Mouse (Mus musculus) T-cell, adult 2 months (primary cell): ENCODE data around the gene Gramd1b.
A peak's percentile ranks its signal among the peaks of the same experiment; 100 is the strongest.

Experiments used
- DNase-seq: peaks from one replicate; pipeline ENCODE4 v3.0.0; 2022; ENCODE audit warnings: low spot score

Gramd1b gene

DNA sequence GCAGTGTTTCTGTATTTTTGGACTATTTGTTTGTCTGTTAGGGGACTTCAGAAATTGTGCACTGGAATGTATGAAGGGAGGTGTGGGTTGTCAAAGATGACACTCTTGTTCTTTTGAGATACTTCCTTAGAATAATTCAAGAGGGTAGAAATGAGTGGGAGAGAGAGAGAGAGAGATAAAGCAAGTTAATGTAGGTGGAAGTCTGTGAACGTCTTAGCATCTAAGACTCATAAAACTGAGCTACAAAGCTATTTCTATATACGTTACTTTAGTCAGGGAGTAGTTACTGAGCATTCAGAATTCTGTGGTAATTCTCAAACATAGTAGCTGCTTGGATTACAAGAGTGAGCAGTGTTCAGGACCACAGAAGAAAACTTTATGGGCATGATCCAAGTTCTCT, 19.2 kb downstream of the Gramd1b start:
- no peak for DNase-seq

DNA sequence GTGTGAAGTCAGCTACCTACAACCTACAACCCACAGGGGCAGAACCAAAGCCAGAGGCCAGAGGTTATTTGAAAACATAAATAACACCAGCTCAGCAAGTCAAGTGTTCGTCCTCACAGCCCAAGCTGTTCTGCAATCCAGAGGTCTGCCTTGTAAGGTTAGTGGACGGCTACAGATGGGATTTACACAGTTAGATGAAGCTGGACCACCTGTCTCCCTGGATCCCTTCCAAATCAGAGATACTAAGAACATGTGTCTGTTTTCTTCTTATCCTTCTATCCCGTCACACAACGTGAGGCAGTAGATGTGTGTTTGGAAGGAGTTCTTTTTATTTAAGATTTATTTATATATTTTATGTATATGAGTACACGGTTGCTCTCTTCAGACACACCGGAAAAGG, 21.7 kb downstream of the Gramd1b start:
- DNase-seq, result no peak

DNA sequence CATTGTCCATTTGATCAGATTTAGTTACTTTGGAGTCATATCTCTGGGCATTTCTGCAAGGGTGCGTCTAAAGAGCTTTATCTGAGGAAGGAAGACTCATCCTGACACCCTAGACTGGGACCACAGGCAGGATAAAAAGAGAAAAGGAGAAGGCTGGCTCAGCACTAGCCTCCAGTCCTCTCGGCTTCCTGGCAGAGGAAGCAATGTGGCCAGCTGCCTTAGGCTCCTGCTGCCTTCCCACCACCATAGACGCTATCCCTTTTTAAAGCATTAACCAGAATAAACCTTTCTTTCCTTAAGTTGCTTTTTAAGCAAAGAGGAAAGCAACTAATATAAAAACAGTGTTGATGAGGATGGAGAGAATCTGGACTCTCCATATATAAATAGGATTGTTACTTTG, 24.6 kb downstream of the Gramd1b start:
- no peak for DNase-seq

DNA sequence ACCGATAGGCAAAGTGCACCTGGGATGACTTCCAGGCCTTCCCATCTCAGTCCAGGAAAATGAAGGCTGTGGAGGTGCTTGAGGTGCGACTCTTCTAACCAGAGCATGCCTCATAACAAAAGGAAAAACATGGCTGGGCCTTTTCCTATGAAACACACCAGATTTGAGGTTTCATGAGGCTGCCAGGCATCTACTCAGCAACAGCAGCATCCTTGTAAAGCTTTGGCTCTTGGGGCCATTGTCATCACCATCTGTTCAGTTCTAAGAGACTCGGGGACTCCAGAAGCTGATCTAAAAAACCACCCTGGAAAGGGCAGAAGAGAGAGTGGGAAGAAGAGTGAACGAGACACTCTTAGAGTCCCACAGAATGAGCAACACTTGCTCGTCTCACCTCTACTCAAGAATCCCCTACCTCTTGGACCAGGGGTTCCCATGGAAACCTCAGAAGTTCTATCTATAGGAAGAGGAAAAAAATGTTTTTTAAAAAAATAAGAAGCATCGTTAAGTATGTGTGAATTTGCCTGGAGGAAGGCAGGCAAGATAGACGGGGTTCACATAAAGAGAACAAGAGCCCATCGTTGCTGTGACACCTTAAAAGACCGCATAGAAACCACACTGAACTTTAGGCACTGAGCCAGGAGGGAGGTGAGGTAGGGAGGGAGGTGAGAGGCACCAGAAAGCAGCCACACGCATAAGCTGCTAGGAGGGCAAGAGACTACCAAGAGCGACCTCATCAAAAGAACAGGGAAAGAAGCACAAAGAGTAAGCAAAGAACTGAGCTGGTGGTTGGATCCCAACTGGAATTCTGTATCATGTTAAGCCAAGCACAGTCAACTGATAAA, 25.5 kb downstream of the Gramd1b start:
- peak; percentile 48 for DNase-seq

DNA sequence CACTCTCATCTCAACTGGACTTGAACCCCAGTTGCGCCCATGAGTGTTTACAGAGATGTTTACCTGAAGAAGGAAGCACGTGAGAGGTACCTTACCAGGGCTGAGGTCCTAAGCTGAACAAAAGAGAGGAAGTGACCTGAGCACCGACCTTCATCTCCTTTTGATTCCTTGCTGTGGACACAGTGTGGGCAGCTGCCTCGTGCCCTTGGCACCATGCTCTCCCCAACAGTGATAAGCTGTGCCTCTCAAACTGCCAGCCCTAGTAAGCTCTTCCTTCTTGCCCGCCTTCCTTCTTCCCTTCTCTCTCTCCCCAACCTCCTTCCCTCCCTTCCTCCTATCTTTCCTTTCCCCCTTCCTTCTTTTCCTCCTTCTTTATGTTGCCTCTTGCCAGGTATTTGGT, 26.3 kb downstream of the Gramd1b start:
- no peak for DNase-seq

DNA sequence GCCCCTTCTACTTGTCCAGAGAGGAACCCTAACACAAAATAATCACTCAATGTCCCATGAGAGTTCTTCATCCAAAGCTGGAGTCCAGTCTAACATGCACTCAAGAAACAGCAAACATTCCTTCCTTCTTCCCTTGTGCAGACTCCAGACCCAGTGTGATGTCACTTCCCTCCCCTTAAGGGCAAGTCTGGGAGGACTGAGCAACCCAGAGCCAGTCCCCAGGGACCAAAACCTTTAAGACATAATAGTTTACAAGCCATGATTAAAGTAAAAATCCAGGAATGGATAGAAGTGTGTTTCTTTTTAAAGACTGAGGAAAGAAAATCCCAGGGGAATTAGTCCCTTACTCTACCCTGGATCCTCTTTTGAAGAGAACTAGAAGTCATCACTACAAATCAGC, 30.5 kb downstream of the Gramd1b start:
- no peak for DNase-seq

DNA sequence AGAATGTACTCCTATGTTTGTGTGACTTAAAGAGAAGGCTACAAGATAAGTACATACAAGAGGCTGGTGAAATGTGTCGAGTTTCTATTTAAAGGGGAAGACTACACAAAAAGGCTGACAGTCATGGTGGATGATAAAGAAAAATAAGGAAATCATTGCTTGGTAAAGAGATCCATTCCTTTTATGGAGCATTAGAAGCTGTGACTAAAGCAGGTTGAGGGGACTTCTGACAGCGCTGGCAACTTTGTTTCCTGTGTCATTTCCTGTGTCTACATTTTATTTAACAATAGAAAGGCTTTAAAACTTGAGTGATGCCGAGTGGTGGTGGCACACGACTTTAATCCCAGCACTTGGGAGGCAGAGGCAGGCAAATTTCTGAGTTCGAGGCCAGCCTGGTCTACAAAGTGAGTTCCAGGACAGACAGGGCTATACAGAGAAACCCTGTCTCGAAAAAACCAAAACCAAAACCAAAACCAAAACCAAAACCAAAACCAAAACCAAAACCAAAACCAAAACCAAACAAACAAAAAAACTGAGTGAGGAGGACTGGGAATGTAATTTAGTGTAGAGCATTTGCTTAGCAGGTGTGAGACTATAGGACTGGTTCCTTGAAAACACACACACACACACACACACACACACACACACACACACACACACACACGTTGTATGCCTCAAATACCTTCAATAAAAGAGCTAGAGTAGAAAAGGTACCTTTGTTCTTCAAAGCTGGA, 48.7 kb downstream of the Gramd1b start:
- peak; percentile 28 for DNase-seq

DNA sequence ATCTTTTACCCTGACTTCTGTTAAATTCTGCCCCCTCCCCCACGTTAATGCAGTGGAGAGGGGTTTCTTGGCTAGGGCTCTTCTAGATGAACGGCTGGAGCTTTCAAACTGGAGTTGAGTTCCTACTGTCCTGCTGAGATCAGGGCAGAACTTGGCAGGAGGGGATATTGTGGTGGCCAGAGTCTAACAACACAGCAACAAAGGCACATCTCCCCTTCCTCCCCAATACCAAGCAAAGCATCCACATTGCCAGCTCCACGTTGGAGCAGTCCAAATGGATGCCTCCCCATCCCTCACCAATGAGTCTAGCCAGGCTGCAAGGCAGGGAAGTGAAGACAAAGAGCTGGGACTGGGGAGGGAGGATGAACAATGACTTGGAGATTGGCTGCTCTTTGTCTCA, 49.9 kb downstream of the Gramd1b start:
- DNase-seq, result no peak

DNA sequence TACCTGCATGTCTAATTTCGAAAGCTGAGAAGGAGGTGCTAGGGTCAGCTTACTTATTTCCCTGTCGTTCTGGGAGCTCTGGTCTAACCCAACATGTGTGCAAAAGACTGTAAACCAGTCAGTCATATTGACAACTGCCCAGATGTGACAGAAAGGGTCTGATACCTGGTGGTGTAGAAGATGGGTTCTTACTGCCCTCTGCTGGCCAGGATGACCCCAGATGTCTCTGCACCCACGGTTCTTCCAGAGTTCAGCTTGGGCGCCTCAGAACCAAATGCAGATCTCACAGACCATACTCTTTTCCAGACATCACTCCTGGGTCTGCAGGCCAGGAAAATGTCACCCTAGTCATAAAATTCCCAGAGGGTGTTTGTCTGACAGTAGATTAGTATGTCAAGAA, 51.9 kb downstream of the Gramd1b start:
- DNase-seq, result peak; percentile 69

DNA sequence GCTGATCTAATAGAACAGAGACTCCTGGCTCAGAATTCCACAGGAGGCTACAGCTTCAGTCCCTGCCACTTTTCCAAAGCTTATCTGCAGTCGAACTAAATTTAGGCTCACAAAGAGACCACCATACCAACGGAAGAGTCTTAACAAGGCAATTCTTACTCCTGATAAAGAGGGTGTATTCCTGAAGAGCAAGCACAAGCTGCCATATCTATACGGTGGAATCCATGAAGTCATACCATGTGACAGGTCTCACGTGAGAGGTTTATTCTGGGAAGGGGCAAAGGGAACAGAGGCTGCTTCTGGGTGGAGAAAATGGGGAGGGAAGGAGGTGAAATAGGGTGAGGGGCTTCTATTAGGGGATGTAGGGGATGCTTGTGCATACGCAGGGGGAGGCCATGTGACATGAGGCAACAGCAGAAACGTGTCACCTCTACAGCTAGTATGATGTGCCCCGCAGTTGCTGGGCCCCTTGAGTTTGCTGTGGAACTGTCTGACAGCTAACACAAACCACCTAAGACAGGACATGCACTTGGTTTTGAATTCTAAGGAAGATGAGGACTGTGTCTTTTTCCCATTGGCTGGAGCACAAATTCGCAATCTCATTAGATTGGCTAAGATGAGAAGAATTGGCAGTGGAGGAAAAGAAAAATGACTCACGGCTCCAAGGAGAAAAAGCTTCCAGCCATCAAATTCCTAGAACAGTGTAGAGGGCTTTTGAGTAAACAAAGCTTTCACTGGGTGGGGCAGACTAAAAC, 52.9 kb downstream of the Gramd1b start:
- no peak for DNase-seq

DNA sequence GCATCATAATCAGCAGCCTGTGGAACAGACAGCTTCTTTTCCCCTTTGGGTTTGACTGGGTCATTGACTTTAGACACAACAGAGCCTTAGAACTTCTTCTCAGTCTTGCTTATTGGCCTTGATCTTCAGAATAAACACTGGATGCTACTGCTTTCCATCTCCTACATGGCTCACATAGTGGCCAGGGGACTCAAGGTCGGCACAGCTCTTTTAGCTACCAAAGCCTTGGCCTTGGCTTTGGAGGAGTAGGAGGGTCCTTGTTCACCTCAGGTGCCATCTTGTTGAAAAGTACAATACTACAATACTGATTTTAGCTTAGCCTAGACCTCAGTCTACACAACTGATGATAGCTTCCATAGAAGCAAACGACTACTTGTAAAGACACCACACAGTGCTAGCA, 53.6 kb downstream of the Gramd1b start:
- no peak for DNase-seq

DNA sequence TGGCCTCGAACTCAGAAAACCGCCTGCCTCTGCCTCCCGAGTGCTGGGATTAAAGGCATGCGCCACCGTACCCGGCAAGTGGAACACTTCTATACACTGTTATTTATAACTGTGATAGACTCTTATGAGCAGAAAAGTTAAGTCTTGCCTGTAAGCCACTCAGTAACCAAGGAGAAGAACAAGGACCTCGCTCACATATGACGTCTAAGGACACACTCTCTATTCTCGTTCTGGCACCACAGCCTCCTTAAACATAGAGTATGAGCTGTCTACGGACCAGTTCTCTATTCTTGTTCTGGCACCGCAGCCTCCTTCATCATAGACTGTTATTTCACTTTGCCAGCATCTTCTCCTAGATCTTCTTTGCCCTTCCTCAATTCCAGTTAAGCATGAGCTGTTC, 55.1 kb downstream of the Gramd1b start:
- DNase-seq, result no peak

DNA sequence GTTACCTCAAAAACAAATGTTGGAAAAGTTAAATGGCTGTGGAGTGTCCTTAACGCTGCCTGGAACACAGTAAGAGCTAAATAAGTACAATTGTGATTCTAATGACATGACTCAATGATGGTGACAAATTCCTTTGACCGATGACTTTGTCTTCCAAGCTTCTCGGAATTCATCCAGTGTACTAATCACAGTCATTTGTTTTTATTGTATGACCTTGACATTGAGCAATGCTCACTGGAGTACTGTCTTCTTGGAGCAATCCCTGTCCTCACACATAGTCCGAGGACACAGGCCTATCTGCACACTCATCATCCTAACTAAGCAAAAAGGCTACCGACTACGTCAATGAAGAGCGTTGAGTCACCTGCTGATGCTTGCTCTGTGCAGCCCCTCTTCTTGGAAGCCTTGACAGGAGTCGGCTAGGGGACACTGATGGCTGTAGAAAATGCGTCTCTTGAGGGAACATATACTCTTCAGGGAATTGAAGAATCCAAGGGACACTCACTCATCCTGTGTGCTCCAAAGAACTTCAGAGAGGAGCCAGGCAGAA, 58.1 kb downstream of the Gramd1b start:
- no peak for DNase-seq

DNA sequence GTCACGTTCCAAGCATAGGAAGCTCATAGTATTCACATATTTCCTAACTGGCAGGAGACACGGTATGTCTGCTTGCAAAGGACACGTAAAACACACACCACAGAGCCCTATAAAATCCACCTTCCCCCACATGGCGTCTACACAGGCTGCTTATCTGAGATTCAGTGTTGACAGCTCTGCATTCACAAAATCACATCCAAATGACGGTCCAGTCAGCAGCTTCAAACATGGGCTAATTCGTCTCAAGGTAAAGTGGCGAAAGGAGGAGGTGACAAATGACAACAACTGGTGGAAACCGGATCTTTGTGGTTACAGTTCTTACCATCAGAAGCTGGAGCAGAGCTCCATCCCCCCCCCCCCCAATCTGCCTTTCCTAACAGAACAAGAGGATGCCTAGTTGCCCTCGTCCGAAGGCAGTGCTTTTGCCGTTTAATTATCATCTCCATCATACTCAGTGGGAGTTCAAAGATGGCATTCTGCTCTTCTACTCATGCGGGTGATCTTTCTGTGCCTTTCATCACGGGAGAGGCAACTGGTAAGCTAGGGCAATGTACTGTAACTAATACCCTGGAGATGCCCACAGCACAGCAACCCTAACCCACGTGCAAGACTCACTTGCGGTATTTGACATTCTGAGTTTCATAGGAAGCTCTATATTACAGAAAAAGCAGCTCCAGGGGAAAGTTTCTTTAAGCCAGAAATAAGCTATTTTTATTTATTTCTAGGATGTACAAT, 61.6 kb downstream of the Gramd1b start:
- peak; percentile 32 for DNase-seq

DNA sequence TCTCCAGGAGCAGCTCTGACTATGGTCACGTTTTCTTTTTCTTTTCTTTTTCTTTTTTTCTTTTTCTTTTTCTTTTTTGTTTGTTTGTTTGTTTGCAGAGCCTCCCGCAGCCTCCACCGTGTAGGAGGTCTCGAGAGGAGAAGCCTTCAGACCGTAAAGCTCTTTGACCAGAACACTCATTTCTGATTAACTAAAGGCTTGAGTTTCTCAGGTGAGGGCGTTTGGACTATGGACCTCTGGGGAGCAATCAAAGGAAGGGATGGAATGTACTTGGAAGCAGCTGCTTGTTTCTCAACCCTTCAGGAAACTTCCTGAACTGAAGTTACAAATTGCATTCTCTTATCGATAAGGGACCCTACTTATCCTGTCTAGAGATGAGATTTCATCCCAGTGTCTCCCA, 64.4 kb downstream of the Gramd1b start:
- DNase-seq, result no peak

DNA sequence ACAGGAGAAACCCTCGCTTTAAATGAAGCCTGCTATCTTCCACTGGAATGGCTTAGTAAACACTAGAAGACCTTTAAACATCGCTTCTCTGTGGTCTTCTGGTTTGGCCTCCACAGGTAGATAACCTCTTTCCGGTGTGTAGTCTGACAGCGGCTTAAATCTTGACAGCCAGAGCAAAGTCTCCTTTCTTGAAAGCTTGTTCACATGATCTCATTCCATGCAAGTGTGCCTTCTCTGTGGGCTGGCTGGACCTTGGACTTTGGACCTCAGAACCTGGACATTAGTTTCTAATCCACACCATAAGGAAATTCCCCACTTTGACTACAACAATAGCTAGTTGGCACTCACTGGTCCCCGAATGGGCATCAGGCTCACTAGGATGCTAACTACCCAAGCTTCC, 65.6 kb downstream of the Gramd1b start:
- DNase-seq, result no peak

DNA sequence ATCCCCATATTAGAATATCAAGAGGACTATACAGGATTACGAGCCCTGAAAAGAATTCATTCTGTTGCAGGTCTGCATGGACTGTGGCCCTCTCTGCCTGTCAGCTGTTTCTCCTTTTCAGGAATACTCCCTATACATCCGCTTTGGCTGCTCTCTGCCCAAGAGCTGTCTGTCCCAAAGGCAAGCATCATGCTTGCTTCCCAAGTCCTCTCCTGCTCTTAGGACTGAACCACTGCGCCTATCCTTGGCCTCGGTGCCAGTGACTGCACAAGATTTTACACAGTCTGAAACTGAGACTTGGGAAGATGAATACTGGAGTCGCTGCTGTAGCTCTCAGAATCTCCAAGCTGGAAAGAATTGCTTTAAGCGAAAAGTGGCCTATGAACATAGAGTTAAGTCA, 68.8 kb downstream of the Gramd1b start:
- no peak for DNase-seq

DNA sequence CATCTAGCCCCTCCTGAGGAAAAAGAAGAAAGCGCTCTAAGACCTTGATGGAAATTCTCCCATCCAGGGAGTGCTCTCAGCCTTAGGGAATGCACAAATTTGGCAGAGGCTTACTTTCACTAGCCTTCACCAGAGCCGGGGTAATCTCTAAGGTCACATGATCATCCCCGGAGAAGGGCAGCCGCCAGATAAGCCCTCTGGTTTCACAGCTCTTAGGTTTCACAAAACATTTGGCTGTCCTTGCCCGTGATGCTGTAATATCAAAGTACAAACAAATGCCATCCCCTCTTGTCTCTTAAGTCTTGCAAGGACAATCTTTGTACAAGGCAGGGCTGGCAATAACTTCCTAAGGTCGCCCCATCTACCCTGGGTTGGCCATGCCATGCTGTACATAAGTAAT, 70.4 kb downstream of the Gramd1b start:
- DNase-seq, result no peak

DNA sequence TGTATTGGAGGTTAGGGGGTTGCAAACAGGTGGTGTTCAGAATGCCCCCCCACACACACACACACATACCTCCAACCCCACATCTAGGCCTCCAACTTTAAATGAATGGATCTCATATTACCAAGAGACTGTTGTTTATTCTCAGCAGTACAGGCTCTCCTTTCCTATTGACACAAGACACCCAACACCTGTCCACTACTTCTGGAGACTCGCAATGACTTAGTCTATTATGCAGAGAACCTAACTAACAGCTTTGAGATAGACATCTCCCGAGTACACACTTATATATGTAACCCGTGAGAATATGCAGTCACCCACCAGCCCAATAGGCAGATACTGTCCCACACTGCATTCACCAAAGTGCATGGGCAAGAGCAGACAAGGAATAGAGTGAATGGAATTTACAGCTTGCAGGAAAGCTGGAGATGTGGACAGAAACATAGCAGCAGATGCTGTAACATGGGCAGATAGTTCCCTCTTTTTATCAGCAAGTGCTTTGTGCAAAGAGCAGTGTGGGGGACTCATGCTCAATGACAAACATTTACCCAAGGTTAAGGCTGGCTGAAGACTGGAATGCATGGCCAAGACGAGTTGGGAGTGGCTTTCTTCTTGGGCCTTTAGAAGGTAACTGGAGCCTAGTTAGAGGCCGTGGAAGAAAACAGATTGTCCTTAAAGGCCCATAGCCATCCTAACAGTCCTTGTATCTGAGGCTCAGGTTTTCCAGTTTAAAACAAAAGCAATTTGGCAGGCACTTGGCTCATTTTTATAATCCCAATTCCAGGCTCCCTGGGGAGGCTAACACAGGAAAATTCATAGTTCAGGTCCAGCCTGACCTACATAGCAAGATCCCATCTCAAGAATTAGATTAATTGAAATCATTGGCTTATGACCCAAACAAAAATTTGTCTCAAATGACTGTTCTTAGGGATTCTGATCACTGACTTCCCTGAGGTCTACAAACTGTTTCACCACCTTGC, 71.6 kb downstream of the Gramd1b start:
- no peak for DNase-seq

DNA sequence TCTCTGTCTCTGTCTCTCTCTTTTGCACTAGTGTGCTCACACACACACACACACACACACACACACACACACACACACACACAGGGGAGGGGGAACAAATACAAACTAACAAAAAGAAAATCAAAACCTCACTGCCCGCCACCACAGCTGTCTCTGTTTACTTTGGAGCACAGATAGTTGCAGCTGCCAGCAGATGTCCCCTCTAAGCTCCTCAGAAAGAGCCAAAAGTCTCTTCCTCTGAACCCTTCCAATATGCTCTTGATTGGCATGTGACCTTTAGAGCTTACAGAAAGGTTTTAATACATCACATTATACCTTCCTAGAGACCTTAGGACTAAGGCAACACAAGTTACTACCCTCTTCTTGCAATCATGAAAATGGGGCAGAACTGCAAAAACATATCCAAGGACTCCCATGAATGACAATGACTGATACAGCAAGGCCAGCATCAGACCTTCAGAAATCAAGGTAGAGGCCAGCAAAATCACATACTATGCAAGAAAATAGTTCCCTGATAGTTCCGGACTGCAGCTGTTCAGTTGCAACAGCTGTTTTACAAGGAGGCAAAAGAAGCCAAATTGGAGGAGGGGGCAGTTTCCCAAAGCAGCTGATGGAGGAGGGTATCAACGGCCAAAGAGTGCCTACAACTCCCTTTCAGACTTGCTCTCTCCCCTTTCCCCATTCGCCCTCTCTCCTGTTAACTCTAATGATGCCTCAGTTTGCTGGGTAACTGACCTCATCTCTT, 72.5 kb downstream of the Gramd1b start:
- DNase-seq, result no peak
